Mouse (Mus musculus) left cerebral cortex, adult 2 months (tissue): Measurements from ENCODE around the gene Slit2. TPM values are rescaled to one million over a fixed set of nuclear protein-coding genes. Genes with fewer than 3 reads are reported as not detected.

Experiments
- DNase-seq, 2 experiments: peaks; one replicate each; pipeline ENCODE4 v3.0.0; 2021 to 2022; ENCODE audit warnings: low spot score in 2 of 2, mixed read lengths in 1 of 2; ENCODE audit errors: extremely low spot score in 1 of 2
- H3K27ac ChIP-seq: fragments of 200-600 bp; 2 replicates; pipeline ENCODE4 v1.8.1; 2022
- H3K4me3 ChIP-seq: fragments of 200-600 bp; 2 replicates; pipeline ENCODE4 v1.8.1; 2022
- CTCF ChIP-seq: fragments of 200-600 bp; IDR thresholded peaks from 2 replicates; pipeline ENCODE4 v1.8.1; 2022; ENCODE audit warnings: antibody characterized with exemption, mild to moderate bottlenecking, moderate library complexity
- intact Hi-C: fragments of 180-260 bp; cut with DNase I; formaldehyde crosslinking; loops from one replicate; pipeline ENCODE4 v1.15.1; 2025
- microRNA-seq, 2 experiments: library from miRNA; unstranded; fragments of <30 nt; microRNA quantifications; one replicate each; pipeline ENCODE4 v1.2.0; 2021
- total RNA-seq, 2 experiments: library from RNA; stranded (reverse); gene quantifications; 2 replicates each; pipeline ENCODE4 v1.2.3; 2021

Gene Slit2
- total RNA-seq, 2 experiments from 2014 or later, result 39.4 to 41.2 TPM

DNA sequence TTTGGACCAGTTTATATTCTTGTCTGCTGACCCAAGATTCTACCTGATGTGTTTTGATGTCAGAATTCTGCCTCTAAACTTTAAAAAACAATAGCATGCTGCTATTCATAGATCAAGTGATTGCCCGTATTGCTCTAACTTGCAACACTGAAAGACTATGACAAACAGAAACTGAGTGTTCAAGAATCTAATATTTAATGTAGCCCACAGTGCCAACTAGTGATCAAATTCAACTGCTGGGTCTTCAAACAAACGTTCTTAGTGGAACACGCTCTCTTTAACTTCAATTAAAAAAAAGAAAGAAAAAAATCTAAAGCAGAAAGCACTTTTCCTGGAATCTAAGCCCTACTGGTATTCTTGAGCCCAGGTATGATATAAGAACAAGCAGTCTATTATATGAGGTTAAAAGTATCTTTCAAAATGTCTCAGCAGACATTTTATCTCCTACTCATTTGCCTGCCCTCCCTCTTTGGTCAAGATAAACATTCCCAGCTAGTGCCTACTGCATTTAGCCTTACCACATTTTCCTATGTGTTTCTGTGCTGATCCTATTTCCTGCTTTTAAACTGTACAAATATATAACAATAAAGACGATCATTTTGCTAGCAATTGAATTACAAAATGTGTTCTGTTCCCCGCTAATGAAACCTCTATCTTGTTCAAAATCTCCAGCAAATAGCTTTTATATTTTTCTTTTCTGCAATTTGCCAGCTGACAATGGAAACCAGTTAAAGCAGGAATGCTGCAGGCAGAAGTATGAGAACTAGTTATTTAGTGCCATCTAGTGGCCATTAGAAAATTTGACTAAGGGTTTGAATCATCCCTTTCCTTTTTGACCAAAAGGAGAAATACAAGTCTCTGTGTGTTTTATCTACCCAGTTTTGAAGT is 362.4 kb downstream of the Slit2 start:
- TF ChIP-seq CTCF, result peak; percentile 72
- Histone ChIP-seq H3K27ac (no peak overlapping the region), H3K4me3 (no peak overlapping the region)
- intact Hi-C loops, result loop anchor here (5.0 to 10.0 kb wide), 3 partner anchors 103 to 1901 kb away; no protein-coding TSS in a partner anchor
- no peak for DNase-seq

DNA sequence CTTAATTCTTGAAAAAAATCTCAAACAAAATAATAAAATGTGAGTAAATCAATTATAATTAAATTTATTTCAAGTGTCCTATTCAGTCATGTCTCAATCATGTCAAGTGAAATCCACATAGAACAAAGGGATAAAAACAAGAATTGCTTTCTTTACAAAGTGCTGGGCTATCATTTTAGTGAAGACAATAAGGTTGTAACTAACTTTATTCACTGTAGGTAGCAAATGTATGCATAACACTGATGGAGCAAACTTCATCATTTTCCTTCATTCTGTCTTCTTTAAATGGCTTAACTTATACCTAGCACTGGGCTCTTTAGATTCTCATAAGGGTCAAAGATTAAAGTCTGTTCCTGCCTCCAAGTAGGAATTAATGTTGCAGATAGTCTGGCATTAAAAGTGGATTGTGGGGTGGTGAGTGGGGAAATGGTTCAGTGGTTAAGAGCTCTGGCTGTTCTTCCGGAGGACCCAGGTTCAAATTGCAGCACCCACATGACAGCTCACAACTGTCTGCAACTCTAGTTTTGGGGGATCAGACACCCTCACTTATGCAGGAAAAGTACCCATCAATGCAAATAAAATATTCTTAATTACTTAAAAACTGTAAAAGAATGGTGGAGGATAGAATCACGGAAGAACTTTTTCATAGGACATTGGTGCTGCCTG is 363.2 kb downstream of the Slit2 start:
- no peak; the same call in 1 of the 2 replicates for TF ChIP-seq CTCF
- intact Hi-C loops, result loop anchor here (5.0 to 10.0 kb wide), 3 partner anchors 104 to 1901 kb away; no protein-coding TSS in a partner anchor
- H3K4me3 ChIP-seq, result no peak overlapping the region
- H3K27ac ChIP-seq, result no peak overlapping the region
- DNase-seq, result no peak

GRCm38 (mm10) chr5:48349309-48349708 is 366.4 kb downstream of the Slit2 start:
- TF ChIP-seq CTCF, result no peak
- Histone ChIP-seq H3K27ac (no peak overlapping the region), H3K4me3 (no peak overlapping the region)
- DNase-seq, result no peak
- intact Hi-C loops, result loop anchor here (5.0 to 10.0 kb wide), 3 partner anchors 107 to 1905 kb away; no protein-coding TSS in a partner anchor

Small RNA genes within 50 kb of the gene (microRNA-seq; reads per million reads assigned to microRNA genes)
- gene Mir218-1, result 38.5 to 54.3 reads per million in 2 experiments
